Mouse (Mus musculus) layer of hippocampus, adult 2 months (tissue): ENCODE results near the gene Cbarp. TPM values are rescaled to one million over a fixed set of nuclear protein-coding genes. Genes with fewer than 3 reads are reported as not detected.

Experiments used
- DNase-seq, 2 experiments: peaks; one replicate each; pipeline ENCODE4 v3.0.0; 2022; ENCODE audit warnings: low spot score in 2 of 2
- H3K27ac ChIP-seq: fragments of 200-600 bp; 2 replicates; pipeline ENCODE4 v1.8.1; 2022
- H3K4me3 ChIP-seq: fragments of 200-600 bp; 2 replicates; pipeline ENCODE4 v1.8.1; 2022; ENCODE audit warnings: mild to moderate bottlenecking
- CTCF ChIP-seq: fragments of 200-600 bp; conservative IDR thresholded peaks from 2 replicates; pipeline ENCODE4 v1.8.1; 2022; ENCODE audit warnings: antibody characterized with exemption, mild to moderate bottlenecking, moderate library complexity
- total RNA-seq, 2 experiments: library from RNA; stranded (reverse); gene quantifications; 2 replicates each; pipeline ENCODE4 v1.2.3; 2021

Cbarp gene
- total RNA-seq, 2 experiments from 2014 or later: 331 to 341 TPM

GRCm38 (mm10) chr10:80120146-80120545 lies 20.5 kb downstream of the Cbarp start:
- no peak overlapping the region for H3K27ac ChIP-seq
- TF ChIP-seq CTCF: no peak
- DNase-seq: no peak

DNA sequence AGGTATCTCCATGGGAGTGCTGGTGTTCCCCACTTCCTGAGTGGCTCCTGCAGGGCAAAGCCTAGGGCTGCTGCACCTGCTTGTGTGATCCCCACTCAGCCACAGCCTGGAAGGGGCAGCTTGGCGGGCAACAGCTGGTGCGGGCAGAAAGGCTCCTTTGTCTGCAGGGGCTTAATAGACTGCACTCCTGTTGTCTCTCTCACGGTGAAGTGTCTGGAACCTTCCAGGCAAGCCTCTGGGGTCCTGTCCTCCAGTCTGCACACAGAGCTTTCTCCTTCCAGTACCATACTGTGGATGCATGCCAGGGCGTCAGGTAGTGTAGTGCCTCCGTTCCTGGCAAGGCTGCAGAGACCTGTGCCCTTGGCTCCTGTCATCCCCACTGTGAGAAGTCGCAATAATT lies 22.1 kb downstream of the Cbarp start:
- TF ChIP-seq CTCF: no peak
- DNase-seq: no peak
- no peak overlapping the region for H3K27ac ChIP-seq
- no peak overlapping the region; the same call in 1 of the 2 replicates for H3K4me3 ChIP-seq

More at GRCm38 (mm10) chr10:80120146-80120545, 20.5 kb downstream of the Cbarp start:
- no peak overlapping the region for H3K4me3 ChIP-seq

DNA sequence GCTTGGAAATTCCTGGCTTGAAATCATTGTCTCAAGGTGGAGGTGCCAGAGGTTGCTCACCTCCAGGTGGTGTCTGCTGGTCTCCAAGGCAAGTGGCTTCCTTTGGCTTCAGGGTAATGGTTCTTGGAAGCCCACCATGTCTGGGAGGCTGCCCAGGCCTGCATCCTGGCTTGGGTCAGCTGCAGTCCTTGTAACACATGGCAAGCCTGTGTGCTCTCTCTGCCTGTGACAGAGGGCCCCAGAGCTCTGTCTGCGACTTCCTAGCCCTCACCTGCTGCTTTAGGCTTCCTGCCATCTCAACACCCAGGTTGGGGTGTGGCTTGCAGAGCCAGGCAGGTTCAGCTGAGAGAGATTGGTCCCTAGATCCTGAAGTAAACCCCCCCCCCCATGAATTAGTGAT lies 22.9 kb downstream of the Cbarp start:
- no peak for TF ChIP-seq CTCF
- no peak for DNase-seq
- H3K4me3 ChIP-seq: peak overlapping the region; percentile 94
- H3K27ac ChIP-seq: peak overlapping the region; percentile 91

GRCm38 (mm10) chr10:80116927-80117691 lies 23.5 kb downstream of the Cbarp start:
- no peak for DNase-seq
- H3K27ac ChIP-seq: peak overlapping the region; percentile 91
- H3K4me3 ChIP-seq: peak overlapping the region; percentile 94
- peak; percentile 35 for TF ChIP-seq CTCF

- Histone ChIP-seq H3K27ac (peak overlapping the region; percentile 91), H3K4me3 (peak overlapping the region; percentile 94)
- no peak for TF ChIP-seq CTCF
- DNase-seq: no peak
Measured at GRCm38 (mm10) chr10:80116563-80116926, 24.1 kb downstream of the Cbarp start.

DNA sequence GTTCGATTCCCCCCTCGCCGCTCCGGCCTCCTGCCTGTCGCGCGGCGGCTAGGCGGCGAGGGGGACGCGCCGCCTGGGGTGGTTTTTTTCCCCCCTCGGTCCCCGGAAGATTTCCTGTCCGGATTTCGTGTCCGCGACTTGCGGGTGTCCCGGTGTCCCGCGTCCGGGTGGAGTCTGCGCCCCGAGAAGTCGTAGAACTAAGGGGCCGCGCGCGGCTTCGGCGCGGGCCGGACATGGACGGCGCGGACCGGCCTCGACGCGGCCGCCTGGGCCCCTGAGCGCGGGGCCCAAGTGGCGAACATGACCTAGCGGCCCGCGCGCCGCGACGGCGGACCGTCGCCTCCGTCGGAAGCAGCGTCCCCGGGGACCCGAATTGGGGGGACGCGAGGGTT lies 24.7 kb downstream of the Cbarp start:
- TF ChIP-seq CTCF: no peak
- H3K4me3 ChIP-seq: peak overlapping the region; percentile 94

DNA sequence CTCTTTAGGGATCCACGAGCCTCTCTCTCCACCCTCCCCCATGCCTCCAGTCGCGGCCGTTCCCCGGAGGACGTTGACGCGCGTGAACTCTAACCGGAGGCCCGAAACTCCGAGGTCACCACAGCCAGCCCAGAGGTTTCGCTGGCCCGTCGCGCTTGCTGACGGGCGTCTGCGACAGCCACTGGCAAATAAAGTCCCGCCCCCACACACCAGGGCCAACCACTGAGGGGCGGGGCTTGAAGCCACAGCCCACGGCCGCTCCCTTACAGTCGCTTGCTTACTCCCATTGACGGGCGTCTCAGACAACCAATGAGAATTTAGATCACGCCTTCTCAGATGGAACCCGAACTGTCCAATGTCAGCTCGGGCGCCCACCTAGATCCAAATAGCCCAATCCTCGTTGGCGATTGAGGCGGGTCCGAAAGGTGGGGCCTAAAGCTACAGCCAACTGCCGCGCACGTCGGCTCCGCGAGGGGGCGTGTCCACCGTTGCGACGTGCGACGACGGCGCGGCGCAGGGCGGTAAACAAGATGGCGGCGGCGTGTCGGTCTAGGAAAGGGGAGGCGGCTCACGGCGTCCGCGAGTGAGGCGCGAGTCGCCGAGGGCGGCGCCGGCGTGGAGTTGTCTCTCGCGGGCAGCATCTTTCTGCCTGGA lies 25.2 kb downstream of the Cbarp start, which contains the start of gene Stk11:
TSS of gene Stk11 (plus strand) at position 514 of the 654 bp plus-strand sequence.
- TF ChIP-seq CTCF: peak; percentile 55
- peak; percentile 98 to 100 for DNase-seq
- H3K27ac ChIP-seq: peak within 1 kb of the TSS; percentile 91
- peak within 1 kb of the TSS; percentile 94 for H3K4me3 ChIP-seq

More for the DNA sequence above, 24.7 kb downstream of the Cbarp start:
- DNase-seq: no peak
- H3K27ac ChIP-seq: peak overlapping the region; percentile 91

DNA sequence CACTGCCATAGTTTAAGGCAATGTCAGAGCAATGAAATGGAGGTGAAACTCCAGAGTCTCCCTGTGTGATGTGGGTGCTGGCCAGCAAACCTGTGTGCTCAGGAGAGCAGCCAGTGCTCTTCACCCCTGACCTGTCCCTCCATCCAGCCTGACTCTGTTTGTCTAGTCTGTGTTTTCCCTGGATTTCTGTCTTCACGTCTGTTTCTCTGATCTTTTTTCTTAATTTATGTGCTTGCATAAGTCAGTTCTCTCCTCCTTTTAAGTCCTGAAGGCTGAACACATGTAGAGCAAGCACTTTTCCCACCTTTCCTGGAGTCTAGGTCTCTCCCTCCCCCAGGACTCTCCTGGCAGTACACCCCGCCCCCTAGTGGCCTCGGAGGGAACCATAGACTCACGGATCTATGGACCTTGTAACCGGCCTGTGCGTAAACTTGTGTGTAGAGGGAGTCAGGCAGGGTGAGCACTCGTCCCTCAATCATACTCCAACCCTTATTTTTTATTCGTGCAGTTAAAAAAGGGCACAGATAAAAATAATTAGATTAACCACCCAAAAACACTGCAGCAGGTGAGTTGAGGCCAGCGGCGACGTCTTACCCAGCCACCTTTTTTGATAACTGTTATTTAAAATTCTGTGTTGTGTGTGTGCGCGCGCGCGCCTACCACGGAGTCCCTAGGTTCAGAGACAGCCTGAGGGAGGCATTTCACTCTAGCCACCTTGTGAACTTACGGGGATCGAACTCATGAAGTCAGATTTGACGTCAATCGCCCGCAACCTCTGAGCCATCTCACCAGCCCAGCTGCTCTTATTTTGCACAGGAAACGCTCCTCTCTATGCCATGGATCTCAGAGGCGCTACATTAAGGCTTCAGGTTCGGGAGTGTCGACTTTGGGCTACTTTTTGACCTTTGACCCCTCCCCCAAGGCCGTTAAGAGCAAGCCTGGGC lies 26.0 kb downstream of the Cbarp start:
- H3K27ac ChIP-seq: peak overlapping the region; percentile 90
- H3K4me3 ChIP-seq: peak overlapping the region; percentile 55
- peak; percentile 85 to 91 for DNase-seq
- peak; percentile 97 for TF ChIP-seq CTCF

GRCm38 (mm10) chr10:80107678-80108077 lies 33.0 kb downstream of the Cbarp start:
- H3K27ac ChIP-seq: no peak overlapping the region
- no peak for DNase-seq
- no peak overlapping the region for H3K4me3 ChIP-seq
- no peak for TF ChIP-seq CTCF

- H3K27ac ChIP-seq: no peak overlapping the region
- DNase-seq: no peak
- H3K4me3 ChIP-seq: no peak overlapping the region
- TF ChIP-seq CTCF: no peak
Measured at GRCm38 (mm10) chr10:80105926-80106325, 34.7 kb downstream of the Cbarp start.

GRCm38 (mm10) chr10:80105460-80105859 lies 35.2 kb downstream of the Cbarp start, which contains the start of gene Sbno2:
Gene Sbno2 (minus strand): TSS chr10:80105571.
- no peak within 1 kb of the TSS for H3K27ac ChIP-seq
- no peak within 1 kb of the TSS for H3K4me3 ChIP-seq
- DNase-seq: no peak
- no peak for TF ChIP-seq CTCF

GRCm38 (mm10) chr10:80104181-80104580 lies 36.5 kb downstream of the Cbarp start:
- Histone ChIP-seq H3K4me3 (no peak overlapping the region), H3K27ac (no peak overlapping the region)
- TF ChIP-seq CTCF: no peak
- DNase-seq: no peak
